Mouse (Mus musculus) effector memory CD4-positive, alpha-beta T cell, adult 7 months (primary cell): ENCODE results near the gene Fbxw28. TPM values are rescaled to one million over a fixed set of nuclear protein-coding genes. Genes with fewer than 3 reads are reported as not detected.

Source experiments
- polyA plus RNA-seq: library from polyadenylated mRNA; unstranded; fragments of 100-300 nt; shearing (Covaris generic); gene quantifications from one replicate; pipeline ENCODE4 v1.2.1, GENCODE M21; 2017

Fbxw28 gene
- polyA plus RNA-seq, result 0.34 TPM

GRCm38 (mm10) chr9:109339559-109339958 lies at the start of gene Fbxw28:
Gene Fbxw28, minus strand, starts transcription at chr9:109339659.

DNA sequence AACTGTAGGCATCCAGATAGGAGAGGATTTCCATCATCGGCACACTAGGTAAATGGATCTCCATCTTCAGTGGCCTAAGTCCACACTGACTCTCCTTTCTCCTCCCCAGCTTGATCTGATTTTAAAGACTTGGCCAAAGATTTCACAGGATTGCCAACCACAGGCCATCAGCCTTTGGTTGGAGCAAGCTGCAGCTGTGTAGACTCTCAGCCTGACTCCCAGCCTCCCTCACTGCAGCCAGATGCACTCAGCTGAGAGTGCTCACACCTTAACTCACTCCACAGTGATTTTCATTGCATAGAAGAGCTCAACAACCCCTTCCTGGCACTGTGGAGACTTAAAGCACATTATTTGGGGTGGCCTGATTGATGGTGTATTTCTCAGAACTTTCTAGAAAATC lies 51.9 kb downstream of the Fbxw28 start, which contains the start of gene Fbxw14:
Gene Fbxw14 (minus strand): TSS at position 101 of the 400 bp plus-strand sequence.

Other genes starting within 250 kb of the Fbxw28 start
- 1.9 TPM for gene Plxnb1, start 244.3 kb downstream of the Fbxw28 start, polyA plus RNA-seq
- not detected for gene Fbxw21, start 177.6 kb downstream of the Fbxw28 start, polyA plus RNA-seq
- gene Fbxw13, start 143.7 kb downstream of the Fbxw28 start, polyA plus RNA-seq, result not detected
- 0.28 TPM for gene Fbxw20, start 104.9 kb downstream of the Fbxw28 start, polyA plus RNA-seq
- not detected for gene Fbxw14, start 52.0 kb downstream of the Fbxw28 start, polyA plus RNA-seq
- gene Fbxw22, start 64.6 kb upstream of the Fbxw28 start, polyA plus RNA-seq, result not detected
- not detected for gene Fbxw16, start 109.5 kb upstream of the Fbxw28 start, polyA plus RNA-seq
- gene Fbxw19, start 156.2 kb upstream of the Fbxw28 start, polyA plus RNA-seq, result not detected
- not detected for gene Fbxw15, start 228.6 kb upstream of the Fbxw28 start, polyA plus RNA-seq